In the genomic region with DNA sequence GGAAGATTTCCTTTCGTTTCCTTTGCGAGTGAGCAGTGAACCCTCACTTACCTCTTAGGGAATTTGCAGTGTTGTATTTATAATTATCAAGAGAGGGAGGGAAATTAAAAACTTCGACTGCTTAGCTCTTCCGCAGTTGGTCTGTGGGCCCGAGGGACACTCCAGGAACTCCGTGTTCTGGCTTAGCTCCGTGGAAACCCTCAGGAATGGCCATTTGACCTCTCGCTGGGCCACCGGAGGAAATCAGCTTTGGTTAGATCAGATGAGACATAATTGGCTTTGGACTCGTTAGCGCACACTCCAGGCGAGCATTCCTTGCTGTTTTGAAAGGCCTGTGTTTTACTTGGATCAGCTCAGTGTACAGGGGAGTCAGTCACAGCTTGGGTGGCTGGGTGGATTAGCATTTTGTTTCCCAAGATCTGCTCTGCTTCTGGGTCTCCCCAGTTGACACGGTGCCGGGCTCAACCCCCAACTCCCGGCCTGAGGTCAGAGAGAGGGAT, we compare ENCODE assay signal across 8 mouse cellular contexts.
DNase-seq lines count a peak whose midpoint lies in the region; ATAC-seq lines count a peak whose summit lies in the region.

No protein-coding gene starts in this region.

- peak overlapping the region; percentile 48 for H3K4me2 ChIP-seq in forebrain, embryonic 14.5 days (ENCODE audit: low read length)
- peak overlapping the region; percentile 50 for H3K4me2 ChIP-seq in midbrain, embryonic 13.5 days (replicated peaks)

- peak; percentile 58 for ATAC-seq in forebrain, embryonic 14.5 days
- peak; percentile 78 for ATAC-seq in midbrain, embryonic 13.5 days
- no peak for ATAC-seq in inflammation-experienced regulatory T-cells, adult 6 months

- H3K9ac ChIP-seq in forebrain, embryonic 14.5 days (ENCODE audit: low read length) = peak overlapping the region; percentile 33; the same call in 1 of the 2 replicates
- H3K9ac ChIP-seq in midbrain, embryonic 13.5 days (replicated peaks) = peak overlapping the region; percentile 28; the same call in 1 of the 2 replicates

- H3K4me1 ChIP-seq in forebrain, embryonic 14.5 days (ENCODE audit: control insufficient read depth, insufficient read depth, low read length) = 0 out of 2 replicates have a peak, but pooled peaks cover 3% of the 10 kb centered on the region
- H3K4me1 ChIP-seq in midbrain, embryonic 13.5 days (replicated peaks) = peaks cover 8% of the 10 kb centered on the region

- H3K27ac ChIP-seq in forebrain, embryonic 14.5 days (ENCODE audit: low read depth, low read length) = no peak overlapping the region
- H3K27ac ChIP-seq in midbrain, embryonic 13.5 days = no peak overlapping the region

- DNase-seq in 3134 (ENCODE audit: extremely low read depth, insufficient read length, low spot score) (peak; percentile 51), MN1 (ENCODE audit: low spot score) (peak; percentile 68)
- DNase-seq in forebrain, embryonic 14.5 days (ENCODE audit: low spot score) = peak; percentile 32
- DNase-seq in heart, postnatal 36 days = peak; percentile 39 to 45
- DNase-seq in layer of hippocampus, postnatal 25 days (ENCODE audit: extremely low spot score in 1 of 2, low spot score in 1 of 2) = peak; percentile 10 to 11
- no peak for DNase-seq in frontal cortex, postnatal 25 days (ENCODE audit: low spot score in 2 of 2)

- H3K36me3 ChIP-seq in forebrain, embryonic 14.5 days (ENCODE audit: control insufficient read depth, insufficient read depth, low read length) = no peaks in the 10 kb centered on the region
- no peaks in the 10 kb centered on the region for H3K36me3 ChIP-seq in midbrain, embryonic 13.5 days

- WGBS in forebrain, embryonic 14.5 days = 4% methylated on average over 15 of the region's 15 CpGs
- 14% methylated on average over 15 of the region's 15 CpGs for WGBS in midbrain, embryonic 13.5 days

- H3K27me3 ChIP-seq in forebrain, embryonic 14.5 days (replicated peaks; ENCODE audit: control insufficient read depth, insufficient read depth, low read length) = no peaks in the 10 kb centered on the region
- peaks cover 31% of the 10 kb centered on the region for H3K27me3 ChIP-seq in midbrain, embryonic 13.5 days

- H3K4me3 ChIP-seq in forebrain, embryonic 14.5 days (ENCODE audit: low read depth, low read length) = peak overlapping the region; percentile 18
- H3K4me3 ChIP-seq in midbrain, embryonic 13.5 days (replicated peaks) = peak overlapping the region; percentile 27

- intact Hi-C loops in heart, postnatal 36 days (cut with DNase I) = loop anchor here (1.0 to 10.0 kb wide), 5 partner anchors 74 to 479 kb away; a partner anchor contains a TSS

- no peaks in the 10 kb centered on the region for H3K9me3 ChIP-seq in forebrain, embryonic 14.5 days (replicated peaks; ENCODE audit: control insufficient read depth, low read length)
- H3K9me3 ChIP-seq in midbrain, embryonic 13.5 days = no peaks in the 10 kb centered on the region

Comparison
In these comparisons a context has a peak if more than half of its experiments do, and no peak if none do; other contexts are left out.
1. DNase-seq: peak in 3134 (single experiment), MN1 (single experiment), forebrain, embryonic 14.5 days (single experiment), heart, postnatal 36 days (2 of 2) and layer of hippocampus, postnatal 25 days (2 of 2); none in frontal cortex, postnatal 25 days (0 of 2).